Mouse (Mus musculus) brain, embryonic 14.5 days (tissue): ENCODE measurements around the gene Rbfox3.

Experiments used
- CTCF ChIP-seq: fragments of 200-500 bp; IDR thresholded peaks from 2 replicates; pipeline ENCODE4 v1.5.1; 2012; ENCODE audit warnings: inconsistent platforms, mild to moderate bottlenecking, moderate library complexity, borderline replicate concordance; ENCODE audit not compliant: insufficient read depth, insufficient read length; ENCODE audit errors: extremely low read depth
- POLR2A ChIP-seq: fragments of 200-500 bp; IDR thresholded peaks from 2 replicates; pipeline ENCODE4 v1.6.1; 2012; ENCODE audit warnings: mild to moderate bottlenecking, inconsistent platforms, borderline replicate concordance; ENCODE audit not compliant: poor library complexity, insufficient read depth, insufficient read length, severe bottlenecking; ENCODE audit errors: extremely low read depth

GRCm38 (mm10) chr11:118603126-118603525 is 308.3 kb downstream of the Rbfox3 start:
- TF ChIP-seq CTCF (no peak), POLR2A (no peak)
